Mouse (Mus musculus): ENCODE data around the gene Pkn1. TPM values are rescaled to one million over a fixed set of nuclear protein-coding genes. Genes with fewer than 3 reads are reported as not detected.

The Pkn1 gene
- total RNA-seq, 1 experiment, result 24.7 TPM

GRCm38 (mm10) chr8:83715771-83716170 lies 16.8 kb upstream of the Pkn1 start:
- Histone ChIP-seq H3K36me3 (ENCODE audit: control insufficient read depth, insufficient read depth, low read length, poor library complexity, severe bottlenecking) (peaks cover 22% of the 10 kb centered on the region), H3K27ac (ENCODE audit: insufficient read depth, low read depth, low read length, poor library complexity, severe bottlenecking) (peak overlapping the region; percentile 93), H3K4me1 (ENCODE audit: control insufficient read depth in 2 of 2, insufficient read depth in 2 of 2, low read length in 2 of 2, poor library complexity in 1 of 2) (peaks cover 10 to 11% of the 10 kb centered on the region in 2 experiments; a peak in 3 of 4 replicates), H3K4me3 (ENCODE audit: insufficient read depth in 1 of 2, low read depth in 1 of 2, low read length in 2 of 2, poor library complexity in 1 of 2, severe bottlenecking in 1 of 2) (peak overlapping the region; percentile 94 to 98), H3K9ac (ENCODE audit: insufficient read depth, low read depth, low read length, poor library complexity, severe bottlenecking) (peak overlapping the region; percentile 97), H3K9me3 (ENCODE audit: control insufficient read depth, insufficient read depth, low read depth, low read length) (no peaks in the 10 kb centered on the region)
- in situ Hi-C loops (cut with MboI; ENCODE audit: low sequenced_read_pairs in 2 of 2, unreplicated experiment in 2 of 2), result no loop called here
- no peak for DNase-seq (ENCODE audit: low read depth, low spot score)
- TF ChIP-seq CHD2 (IDR thresholded peaks at IDR 0.05; ENCODE audit: low read depth, low read length), result no peak
- no peak for TF ChIP-seq HCFC1 (IDR thresholded peaks at IDR 0.05; ENCODE audit: borderline replicate concordance, insufficient read depth, low read length)

- H3K4me3 ChIP-seq (ENCODE audit: insufficient read depth in 1 of 2, low read depth in 1 of 2, low read length in 2 of 2, poor library complexity in 1 of 2, severe bottlenecking in 1 of 2), result peak within 1 kb of the TSS; percentile 94 to 98
- H3K9ac ChIP-seq (ENCODE audit: insufficient read depth, low read depth, low read length, poor library complexity, severe bottlenecking), result peak within 1 kb of the TSS; percentile 97
- TF ChIP-seq HCFC1 (IDR thresholded peaks at IDR 0.05; ENCODE audit: borderline replicate concordance, insufficient read depth, low read length) (peak; percentile 65; the same call in 1 of the 2 replicates), CHD2 (IDR thresholded peaks at IDR 0.05; ENCODE audit: low read depth, low read length) (peak; percentile 89), ZC3H11A (IDR thresholded peaks at IDR 0.05; ENCODE audit: borderline replicate concordance, low read depth, low read length) (no peak)
- H3K9me3 ChIP-seq (ENCODE audit: control insufficient read depth, insufficient read depth, low read depth, low read length), result no peaks in the 10 kb centered on the region
- DNase-seq (ENCODE audit: low read depth, low spot score), result peak; percentile 98
- H3K27ac ChIP-seq (ENCODE audit: insufficient read depth, low read depth, low read length, poor library complexity, severe bottlenecking), result peak within 1 kb of the TSS; percentile 93
- H3K36me3 ChIP-seq (ENCODE audit: control insufficient read depth, insufficient read depth, low read length, poor library complexity, severe bottlenecking), result peaks cover 16% of the 10 kb centered on the region
- H3K4me1 ChIP-seq (ENCODE audit: control insufficient read depth in 2 of 2, insufficient read depth in 2 of 2, low read length in 2 of 2, poor library complexity in 1 of 2), result peaks cover 10 to 11% of the 10 kb centered on the region in 2 experiments; a peak in 3 of 4 replicates
- in situ Hi-C loops (cut with MboI; ENCODE audit: low sequenced_read_pairs in 2 of 2, unreplicated experiment in 2 of 2), result no loop called here
Observed at GRCm38 (mm10) chr8:83715031-83715690, 16.2 kb upstream of the Pkn1 start, which contains the start of gene Ddx39. Gene Ddx39 (plus strand): TSS chr8:83715177.

GRCm38 (mm10) chr8:83714676-83715030 lies 15.7 kb upstream of the Pkn1 start:
- no peak overlapping the region for H3K27ac ChIP-seq (ENCODE audit: insufficient read depth, low read depth, low read length, poor library complexity, severe bottlenecking)
- peak overlapping the region; percentile 62; the same call in 1 of the 2 replicates for H3K9ac ChIP-seq (ENCODE audit: insufficient read depth, low read depth, low read length, poor library complexity, severe bottlenecking)
- in situ Hi-C loops (cut with MboI; ENCODE audit: low sequenced_read_pairs in 2 of 2, unreplicated experiment in 2 of 2), result no loop called here
- H3K9me3 ChIP-seq (ENCODE audit: control insufficient read depth, insufficient read depth, low read depth, low read length), result no peaks in the 10 kb centered on the region
- peak overlapping the region in 1 of 2 experiments; percentile 98; a peak in 2 of 4 replicates for H3K4me3 ChIP-seq (ENCODE audit: insufficient read depth in 1 of 2, low read depth in 1 of 2, low read length in 2 of 2, poor library complexity in 1 of 2, severe bottlenecking in 1 of 2)
- peaks cover 11% of the 10 kb centered on the region for H3K36me3 ChIP-seq (ENCODE audit: control insufficient read depth, insufficient read depth, low read length, poor library complexity, severe bottlenecking)
- TF ChIP-seq ZNF384 (IDR thresholded peaks at IDR 0.05; ENCODE audit: low read depth, low read length) (no peak), ZC3H11A (IDR thresholded peaks at IDR 0.05; ENCODE audit: borderline replicate concordance, low read depth, low read length) (no peak), HCFC1 (IDR thresholded peaks at IDR 0.05; ENCODE audit: borderline replicate concordance, insufficient read depth, low read length) (no peak), CHD2 (IDR thresholded peaks at IDR 0.05; ENCODE audit: low read depth, low read length) (no peak), MAFK (IDR thresholded peaks at IDR 0.05; ENCODE audit: insufficient read depth, low read depth, low read length) (no peak)
- peaks cover 10 to 11% of the 10 kb centered on the region in 2 experiments; a peak in 3 of 4 replicates for H3K4me1 ChIP-seq (ENCODE audit: control insufficient read depth in 2 of 2, insufficient read depth in 2 of 2, low read length in 2 of 2, poor library complexity in 1 of 2)
- no peak for DNase-seq (ENCODE audit: low read depth, low spot score)

GRCm38 (mm10) chr8:83707554-83707953 lies 8.6 kb upstream of the Pkn1 start:
- in situ Hi-C loops (cut with MboI; ENCODE audit: low sequenced_read_pairs in 2 of 2, unreplicated experiment in 2 of 2), result no loop called here
- H3K36me3 ChIP-seq (ENCODE audit: control insufficient read depth, insufficient read depth, low read length, poor library complexity, severe bottlenecking), result no peaks in the 10 kb centered on the region
- no peak overlapping the region for H3K27ac ChIP-seq (ENCODE audit: insufficient read depth, low read depth, low read length, poor library complexity, severe bottlenecking)
- DNase-seq (ENCODE audit: low read depth, low spot score), result no peak
- H3K9ac ChIP-seq (ENCODE audit: insufficient read depth, low read depth, low read length, poor library complexity, severe bottlenecking), result no peak overlapping the region
- peaks cover 0 to 7% of the 10 kb centered on the region in 2 experiments; a peak in 2 of 4 replicates for H3K4me1 ChIP-seq (ENCODE audit: control insufficient read depth in 2 of 2, insufficient read depth in 2 of 2, low read length in 2 of 2, poor library complexity in 1 of 2)
- H3K9me3 ChIP-seq (ENCODE audit: control insufficient read depth, insufficient read depth, low read depth, low read length), result no peaks in the 10 kb centered on the region
- H3K4me3 ChIP-seq (ENCODE audit: insufficient read depth in 1 of 2, low read depth in 1 of 2, low read length in 2 of 2, poor library complexity in 1 of 2, severe bottlenecking in 1 of 2), result no peak overlapping the region
- TF ChIP-seq ZNF384 (IDR thresholded peaks at IDR 0.05; ENCODE audit: low read depth, low read length) (no peak), ZC3H11A (IDR thresholded peaks at IDR 0.05; ENCODE audit: borderline replicate concordance, low read depth, low read length) (no peak), MAFK (IDR thresholded peaks at IDR 0.05; ENCODE audit: insufficient read depth, low read depth, low read length) (no peak), HCFC1 (IDR thresholded peaks at IDR 0.05; ENCODE audit: borderline replicate concordance, insufficient read depth, low read length) (no peak), CHD2 (IDR thresholded peaks at IDR 0.05; ENCODE audit: low read depth, low read length) (no peak)

Data from ES-E14 (cell line).